Mouse (Mus musculus): Measurements from ENCODE around the gene Ubc.

Gene Ubc

DNA sequence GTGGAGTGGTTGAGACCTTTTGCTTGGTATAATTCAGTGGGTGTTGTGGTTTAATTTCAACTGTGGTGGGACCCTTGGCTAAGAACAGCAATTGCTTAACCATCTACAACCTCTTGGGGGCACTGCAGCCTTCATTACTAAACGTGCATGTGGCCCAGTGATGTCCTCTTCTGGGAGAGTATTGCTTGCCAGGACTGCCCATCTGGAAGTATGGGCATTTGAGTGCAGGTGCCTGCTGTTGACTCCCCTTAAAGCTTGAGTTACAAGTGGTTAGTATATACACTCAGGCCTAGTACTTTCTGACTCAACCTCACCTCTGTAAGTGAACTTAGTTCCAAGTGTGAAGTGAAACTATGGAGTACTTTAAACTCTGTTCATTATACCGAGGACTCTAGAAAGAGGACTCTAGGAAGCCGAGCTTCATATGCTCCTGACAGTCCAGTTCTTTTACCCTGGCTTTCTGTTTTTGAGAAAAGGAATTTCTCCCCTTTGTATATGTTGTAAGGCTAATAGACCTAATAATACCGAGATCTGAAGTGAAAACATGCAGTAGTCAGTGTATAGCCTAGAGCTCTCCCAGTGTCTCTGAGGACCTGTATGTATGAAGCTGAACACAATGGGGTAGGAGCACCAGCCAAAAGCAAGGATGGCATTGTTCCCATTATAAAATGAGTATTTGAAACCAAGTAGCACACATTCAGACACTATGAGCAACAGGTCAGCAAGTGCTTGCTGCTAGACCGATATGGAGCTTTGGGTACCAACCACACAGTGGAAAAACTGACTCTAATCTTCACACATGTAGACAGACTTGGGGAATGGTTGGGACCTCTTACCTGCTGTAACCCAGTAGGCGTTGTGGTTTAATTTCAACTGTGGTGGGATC is 7.1 kb downstream of the Ubc start:
- DNase-seq: peak; percentile 79

DNA sequence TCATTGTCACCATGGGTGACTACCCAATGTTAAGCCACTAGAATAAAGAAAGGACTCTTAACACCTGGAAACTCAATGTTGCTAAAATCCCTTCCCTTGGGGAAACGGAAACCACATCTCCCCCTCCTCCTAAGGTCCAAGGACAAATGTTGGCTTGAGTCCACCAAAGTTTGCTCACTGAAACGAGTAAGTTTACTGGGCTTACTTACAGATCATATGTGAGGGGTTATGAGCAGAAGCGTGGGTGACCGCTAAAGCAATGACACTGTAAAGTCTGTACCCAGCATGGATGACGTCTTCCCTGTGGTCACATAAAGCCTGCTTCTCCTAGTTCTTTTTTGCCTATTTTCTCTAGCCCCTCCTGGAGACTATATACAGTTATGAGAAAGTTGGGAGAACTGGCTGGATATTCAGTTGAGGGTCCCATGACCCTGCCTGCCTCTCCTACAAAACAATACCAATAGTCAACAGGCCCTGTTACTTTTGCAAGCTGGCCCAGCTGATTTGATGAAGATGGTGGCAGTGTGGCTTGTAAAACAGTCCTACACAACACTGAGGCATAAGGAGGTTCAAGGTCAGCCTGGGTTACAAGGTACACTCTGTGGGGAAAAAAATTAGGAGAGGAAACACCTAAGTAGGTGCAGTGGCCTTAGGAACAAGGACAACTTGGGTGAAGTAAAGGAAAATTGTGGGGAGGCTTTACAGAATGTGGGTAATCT is 7.9 kb downstream of the Ubc start:
- no peak for DNase-seq

DNA sequence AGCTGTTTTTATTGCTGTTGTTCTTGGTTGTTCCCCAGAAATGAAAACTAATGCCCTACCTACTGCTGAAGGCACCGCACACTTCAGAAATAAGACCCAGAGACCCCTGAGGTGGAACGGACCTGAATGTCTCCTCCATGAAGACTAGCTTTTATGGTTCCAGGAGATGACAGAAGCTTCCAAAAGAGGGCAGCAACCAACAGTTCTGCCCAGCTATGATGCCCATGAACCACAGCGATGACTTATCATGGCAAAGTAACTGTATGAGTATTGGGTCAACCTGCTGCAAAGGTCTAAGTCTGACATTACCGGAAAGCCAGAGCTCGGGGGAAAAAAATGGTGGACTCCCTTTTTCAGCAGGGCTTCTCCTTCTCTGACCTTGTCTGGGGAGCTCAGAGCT is 11.1 kb downstream of the Ubc start:
- no peak for DNase-seq

DNA sequence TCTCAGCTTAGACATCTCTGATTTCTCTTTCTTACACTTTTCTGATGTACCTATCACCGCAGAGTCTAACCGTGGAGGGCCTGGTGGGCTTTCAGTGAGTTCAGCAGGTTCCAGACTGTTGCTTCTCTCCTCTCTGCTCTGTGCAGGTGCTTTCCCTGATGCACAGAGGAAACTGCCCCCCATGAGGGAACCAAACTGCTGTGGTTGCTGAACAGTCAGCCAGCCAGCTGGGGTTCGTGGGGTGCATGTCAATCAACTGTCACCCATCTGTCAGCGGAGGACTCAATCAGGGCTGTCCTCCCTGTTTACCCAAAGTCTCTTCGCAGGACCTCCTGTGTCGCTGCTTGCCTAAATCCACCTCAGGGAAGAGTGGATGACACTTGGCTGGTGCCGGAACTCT is 12.8 kb downstream of the Ubc start:
- DNase-seq: no peak

DNA sequence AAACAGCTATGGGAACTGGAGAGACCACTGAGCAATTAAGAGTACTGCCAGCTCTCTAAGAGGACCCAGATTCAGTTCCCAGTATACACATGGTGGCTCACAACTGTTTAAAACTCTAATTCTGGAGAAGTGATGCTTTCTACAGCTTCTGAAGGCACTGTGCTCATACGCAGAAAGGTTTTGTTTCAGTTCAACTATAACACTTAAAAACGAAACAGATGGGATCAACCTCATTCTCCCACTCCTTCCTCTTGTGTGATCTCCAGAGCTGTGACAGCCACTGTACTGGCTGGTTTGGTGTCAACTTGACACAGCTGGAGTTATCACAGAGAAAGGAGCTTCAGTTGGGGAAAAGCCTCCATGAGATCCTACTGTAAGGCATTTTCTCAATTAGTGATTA is 14.1 kb downstream of the Ubc start:
- no peak for DNase-seq

DNA sequence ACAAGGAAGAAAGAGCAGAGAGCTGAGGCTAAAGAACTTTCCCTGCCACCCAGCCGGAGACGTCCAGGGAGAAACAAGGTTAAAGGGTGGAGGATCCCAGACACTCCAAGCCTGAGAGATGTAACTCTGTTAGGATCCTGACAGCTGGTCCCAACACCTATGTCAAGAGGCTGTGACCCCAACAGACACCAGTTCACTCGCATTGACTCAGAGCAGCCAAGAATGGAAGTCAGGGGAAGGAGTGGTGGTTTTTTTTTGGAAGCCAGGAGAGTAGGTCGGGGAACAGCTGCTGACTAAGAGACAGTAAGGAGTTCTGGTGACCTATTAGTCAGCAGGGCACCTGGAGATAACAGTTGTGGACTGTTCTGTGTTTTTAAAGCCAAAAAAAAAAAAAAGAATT is 18.0 kb downstream of the Ubc start:
- no peak for DNase-seq

DNA sequence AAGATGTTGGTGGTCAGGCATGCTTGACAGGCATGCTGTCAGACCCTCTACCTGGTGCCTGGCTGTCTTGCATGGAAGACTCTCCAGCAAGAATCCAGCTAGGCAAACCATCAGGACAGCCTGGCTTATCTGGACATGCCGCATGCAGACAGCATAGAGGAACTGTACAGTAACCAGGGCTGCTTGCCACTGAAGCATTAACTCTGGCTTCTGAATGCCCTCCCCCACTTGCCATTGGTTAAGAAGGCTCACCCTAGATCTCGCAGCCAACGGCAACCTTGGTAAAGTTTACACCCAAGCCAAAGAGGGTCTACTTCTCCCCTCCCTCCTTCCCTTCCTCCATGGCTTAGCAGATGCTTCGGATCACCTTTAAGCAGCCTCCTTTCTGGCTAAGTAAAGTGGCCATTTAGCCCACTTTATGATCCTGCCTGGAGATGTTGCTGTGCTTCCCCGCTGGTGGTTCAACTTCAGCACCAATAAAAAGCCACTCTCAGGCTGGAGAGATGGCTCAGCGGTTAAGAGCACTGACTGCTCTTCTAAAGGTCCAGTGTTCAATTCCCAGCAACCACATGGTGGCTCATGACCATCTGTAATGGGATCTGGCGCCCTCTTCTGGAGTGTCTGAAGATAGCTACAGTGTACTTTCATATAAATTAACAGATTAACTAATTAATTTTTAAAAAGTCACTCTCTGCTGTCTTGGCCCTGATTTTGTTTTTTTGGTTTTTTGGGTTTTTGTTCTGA is 18.9 kb downstream of the Ubc start:
- no peak for DNase-seq

DNA sequence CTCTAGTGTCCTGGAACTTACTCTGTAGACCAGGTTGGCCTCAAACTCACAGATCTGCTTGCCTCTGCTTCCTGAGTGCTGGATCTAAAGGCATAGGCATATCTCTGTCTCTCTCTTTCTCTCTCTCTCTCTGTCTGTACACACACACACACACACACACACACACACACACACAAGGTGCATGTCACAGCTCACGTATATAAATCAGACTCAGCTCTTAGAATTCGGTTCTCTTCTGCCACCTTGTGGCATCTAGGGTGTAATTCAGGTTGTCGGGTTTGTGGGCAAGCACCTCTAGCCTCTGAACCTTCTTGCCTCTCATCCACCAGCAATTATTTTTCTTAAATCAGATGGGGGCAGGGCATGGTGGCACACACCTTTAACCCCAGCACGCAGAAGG is 21.4 kb downstream of the Ubc start:
- DNase-seq: peak; percentile 89

DNA sequence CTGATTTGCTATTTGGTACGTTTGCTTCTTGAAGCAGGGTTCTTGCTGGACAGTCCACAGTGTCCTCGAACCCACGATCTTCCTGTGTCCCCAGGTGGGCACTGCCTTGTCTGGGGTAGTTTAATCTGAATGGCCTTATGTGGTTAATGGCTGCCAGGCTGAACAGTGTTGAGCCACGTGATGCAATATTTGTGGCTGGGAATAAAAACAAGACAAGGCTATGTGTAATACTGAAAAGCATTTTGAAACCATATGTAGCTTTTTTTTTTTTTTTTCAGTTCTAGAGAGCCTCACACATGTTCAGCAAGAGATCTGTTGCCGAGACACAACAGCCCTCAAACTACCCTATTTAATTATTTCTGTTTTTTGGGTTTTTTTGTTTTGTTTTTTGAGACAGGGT is 21.8 kb downstream of the Ubc start:
- no peak for DNase-seq

DNA sequence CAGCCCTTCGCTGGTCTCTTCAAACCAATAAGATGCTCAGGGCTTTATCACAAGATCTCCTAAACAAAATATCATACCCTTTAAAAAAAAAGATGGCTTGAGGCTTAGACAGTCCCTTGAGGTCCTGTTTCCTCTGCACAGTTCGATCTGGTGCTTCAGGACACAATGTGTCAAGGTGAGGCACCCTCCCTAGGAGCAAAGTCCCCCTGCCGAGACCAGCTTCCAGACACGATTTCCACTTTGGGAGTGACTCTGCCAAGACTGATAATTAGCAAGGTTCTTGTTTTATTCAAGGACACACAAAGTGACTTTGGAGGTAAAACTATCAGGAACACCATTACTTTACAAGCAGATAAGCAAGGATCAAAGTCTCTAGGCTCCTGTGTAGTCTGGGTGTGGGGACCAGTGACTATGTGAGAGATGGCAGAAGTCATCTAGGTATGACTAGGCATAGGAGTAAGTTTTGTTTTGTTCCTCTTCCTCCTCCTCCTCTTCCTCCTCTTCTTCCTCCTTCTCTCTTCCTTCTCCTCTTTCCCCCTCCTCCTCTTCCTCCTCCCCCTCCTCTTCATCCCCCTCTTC is 25.1 kb downstream of the Ubc start:
- no peak for DNase-seq

DNA sequence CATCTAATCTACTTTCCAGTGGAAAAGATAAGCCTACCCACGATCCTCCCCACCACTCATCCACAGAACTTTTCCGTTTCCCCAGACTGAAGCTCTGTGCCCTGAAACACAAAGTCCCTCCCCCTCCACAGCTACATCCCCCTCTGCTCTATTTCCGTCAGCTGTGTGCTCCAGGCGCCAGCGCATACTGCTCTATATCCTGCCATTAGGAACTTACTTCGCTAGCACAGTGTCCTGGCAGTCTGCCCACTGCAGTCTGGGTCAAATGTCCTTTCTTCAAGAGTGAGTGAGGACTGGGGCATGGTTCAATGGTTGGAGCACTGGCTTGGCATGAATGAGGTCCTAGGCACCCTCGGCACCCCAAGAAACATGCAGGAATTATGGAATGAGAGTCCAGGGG is 26.1 kb downstream of the Ubc start:
- peak; percentile 61 for DNase-seq

DNA sequence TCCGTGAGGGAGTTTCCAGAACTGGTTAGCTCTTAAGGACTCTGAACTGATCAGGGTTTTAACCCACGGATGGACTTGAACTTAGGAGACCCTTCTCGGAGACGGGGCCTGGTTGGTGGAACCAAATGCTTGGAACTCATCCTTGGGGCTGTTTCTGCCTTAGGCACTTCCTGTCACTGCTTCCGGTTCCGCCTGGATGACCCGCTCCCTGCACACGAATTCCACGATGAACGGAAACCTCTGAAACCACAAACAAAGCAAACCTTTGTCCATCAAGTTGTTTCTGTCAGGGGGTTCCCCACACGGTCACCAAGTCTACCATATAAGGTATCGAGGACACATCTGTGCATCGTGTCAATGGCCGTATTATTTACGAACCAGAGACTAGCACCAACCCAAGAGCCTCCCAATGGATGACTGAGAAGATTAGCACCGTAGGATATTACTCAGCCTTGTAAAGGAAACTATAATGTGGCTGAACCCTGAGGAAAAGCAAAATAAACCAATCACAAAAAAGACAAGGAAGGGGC is 29.0 kb downstream of the Ubc start:
- no peak for DNase-seq

DNA sequence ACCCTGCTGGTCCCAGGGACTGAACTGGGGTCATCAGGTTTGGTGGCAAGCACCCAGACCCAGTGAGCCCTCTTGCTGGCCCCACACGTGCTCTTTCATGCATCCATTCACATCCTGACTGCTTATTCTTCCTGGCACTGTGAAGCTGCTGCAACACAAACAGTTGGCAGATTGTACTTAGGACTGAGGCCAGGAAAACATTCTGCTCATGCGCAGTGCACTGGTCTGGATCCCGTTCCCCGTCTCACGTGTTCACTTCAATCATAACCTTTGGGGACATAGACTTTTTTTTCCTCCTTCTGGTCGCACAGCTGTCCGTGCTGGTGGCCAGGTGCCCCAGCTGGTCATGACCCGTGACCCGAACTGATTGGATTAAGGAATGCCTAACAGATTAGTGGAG is 29.4 kb downstream of the Ubc start:
- DNase-seq: no peak

DNA sequence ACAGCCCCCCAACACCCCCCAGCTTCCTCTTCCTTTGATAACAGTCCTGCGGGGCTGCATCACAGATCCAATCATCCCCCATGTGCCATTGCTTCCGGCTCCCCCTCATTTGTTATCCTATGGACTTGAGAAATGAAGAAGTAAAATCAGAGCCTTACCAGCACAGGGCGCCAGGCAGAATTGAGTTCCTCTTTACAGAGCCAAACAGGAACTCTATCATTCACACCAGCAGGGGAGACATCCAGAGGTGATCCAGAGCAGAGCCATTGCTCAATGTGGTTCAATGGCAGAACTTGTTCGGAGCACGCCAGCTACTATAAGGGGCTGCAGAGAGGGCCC is 31.8 kb downstream of the Ubc start:
- peak; percentile 71 for DNase-seq

DNA sequence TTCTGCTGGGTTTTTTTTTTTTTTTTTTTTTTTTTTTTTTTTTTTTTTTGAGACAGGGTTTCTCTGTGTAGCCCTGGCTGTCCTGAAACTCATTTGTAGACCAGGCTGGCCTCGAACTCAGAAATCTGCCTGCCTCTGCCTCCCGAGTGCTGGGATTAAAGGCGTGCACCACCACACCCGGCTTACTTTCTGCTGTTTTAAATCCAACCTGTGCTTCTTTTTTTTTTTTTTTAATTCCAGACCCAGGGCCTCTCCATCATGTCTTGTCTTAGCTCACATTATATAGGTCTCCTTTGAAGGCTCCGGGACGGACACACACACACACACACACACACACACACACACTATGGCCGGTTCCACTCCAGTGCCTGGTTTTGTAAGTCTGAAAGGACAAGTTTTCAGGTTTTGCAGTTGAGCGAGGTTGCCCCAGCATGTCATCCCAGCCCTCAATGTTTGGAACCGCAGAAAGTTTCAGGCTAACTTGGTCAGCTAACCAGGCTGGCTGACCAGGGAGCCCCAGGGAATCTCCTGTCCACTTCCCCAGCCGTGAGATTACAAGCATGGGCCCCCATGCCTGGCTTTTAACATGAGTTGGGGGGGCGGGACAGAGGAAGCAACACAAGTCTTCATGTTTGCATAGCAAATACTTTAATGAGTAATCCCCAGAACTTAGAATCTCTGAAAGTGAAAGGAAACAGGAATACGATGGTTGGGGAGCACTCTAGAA is 32.3 kb downstream of the Ubc start:
- DNase-seq: no peak

DNA sequence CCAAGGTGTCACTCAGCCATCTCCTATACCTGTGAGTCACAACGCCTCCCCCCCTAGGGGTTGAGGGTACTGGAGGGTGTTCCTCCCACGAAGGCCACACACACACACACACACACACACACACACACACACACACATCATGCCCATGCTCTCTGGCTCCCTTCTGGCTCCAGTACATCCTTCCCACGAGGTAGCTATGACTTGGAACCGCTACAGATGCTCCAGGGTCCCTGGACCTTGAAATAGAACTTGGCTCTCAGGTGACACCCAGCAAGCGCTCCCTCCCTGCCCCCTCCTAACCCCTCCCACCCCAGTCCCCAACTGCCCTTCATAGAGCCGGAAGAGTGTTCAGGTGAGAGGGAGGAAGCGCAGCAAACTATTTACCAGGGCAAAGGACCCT is 34.4 kb downstream of the Ubc start:
- no peak for DNase-seq

DNA sequence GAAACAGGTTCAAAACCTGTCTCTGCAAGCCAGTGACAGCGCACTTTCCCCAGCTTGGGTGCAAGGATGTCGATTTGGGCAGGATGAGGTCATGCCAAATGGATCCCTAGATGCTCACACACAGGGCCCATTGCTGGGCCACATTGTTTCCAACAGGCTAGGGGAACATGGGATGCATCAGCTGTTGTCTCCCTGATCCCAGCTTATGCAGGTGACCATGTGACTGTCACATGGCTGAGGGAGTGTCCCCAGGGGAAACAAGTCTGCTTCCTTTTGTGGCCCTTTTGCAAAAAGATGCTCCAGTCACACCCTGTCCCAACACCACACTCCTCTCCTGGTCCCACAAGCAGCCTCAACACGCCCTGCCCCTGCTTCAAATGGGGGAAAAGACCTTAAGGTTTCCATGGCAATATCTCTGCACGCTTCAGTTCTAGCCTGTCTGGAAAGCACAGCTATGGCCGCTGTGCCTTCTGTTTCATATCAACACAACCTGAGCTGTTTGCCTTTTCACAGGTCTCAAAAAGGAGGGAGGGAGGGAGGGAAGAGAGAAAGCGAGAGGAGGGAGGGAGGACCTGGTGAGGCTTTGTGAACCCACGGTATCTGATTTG is 35.0 kb downstream of the Ubc start:
- DNase-seq: no peak

DNA sequence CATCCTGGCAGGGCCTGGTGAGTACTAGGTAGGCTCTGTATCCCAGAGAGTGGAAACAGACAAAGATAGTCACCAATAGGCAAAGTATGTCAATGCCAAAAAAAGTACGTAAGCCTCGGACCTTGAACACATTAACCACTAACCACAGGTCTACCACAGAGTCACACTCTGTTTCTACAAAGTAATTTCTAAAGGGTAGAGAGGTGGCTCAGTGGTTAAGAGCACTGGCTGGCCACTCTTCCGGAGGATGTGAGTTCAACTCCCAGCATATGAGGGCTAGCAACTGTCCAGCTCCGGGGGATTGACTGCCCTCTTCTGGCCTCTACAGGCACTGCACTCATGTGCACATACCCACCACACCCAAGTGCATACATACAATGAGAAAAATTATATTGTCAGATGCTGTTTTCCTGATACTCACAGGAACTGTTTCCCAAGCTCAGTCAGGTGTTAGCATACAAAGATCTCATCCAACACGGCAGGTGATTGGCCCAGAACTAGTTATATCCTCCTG is 37.2 kb downstream of the Ubc start:
- no peak for DNase-seq

DNA sequence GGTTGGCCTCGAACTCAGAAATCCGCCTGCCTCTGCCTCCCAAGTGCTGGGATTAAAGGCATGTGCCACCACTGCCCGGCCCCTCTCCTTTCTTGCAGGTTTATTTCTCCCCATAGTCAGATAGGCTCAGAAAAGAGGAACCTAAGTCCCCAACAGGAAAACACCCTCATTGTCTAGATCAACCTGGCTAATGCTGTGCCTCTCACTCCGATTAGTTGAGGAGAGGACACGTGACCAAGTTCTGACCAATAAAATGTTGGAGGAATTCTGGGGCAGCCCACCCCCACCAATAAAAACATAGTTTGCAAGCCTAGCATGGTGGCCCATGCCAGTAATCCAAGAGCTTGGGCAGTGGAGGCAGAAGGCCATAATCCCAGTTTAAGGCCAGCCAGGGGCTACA is 38.1 kb downstream of the Ubc start:
- DNase-seq: no peak

DNA sequence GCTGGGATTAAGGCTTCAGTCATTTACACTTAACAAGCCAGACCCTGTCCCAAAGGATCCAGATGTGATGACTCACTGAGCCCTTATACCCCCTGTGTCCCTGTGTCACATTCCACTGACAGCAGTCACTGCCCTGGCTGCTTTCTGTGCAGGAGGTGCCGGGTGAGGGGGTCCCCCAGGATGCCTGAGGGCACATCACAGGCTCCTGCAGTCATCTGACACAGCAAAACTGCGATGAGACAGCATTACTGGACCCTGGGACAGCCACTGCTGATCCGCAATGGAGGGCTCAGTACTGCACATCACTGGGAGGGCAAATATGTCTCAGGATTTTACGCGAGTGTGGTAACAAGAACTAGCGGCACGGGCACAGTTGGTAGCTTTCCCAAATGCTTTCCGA is 38.9 kb downstream of the Ubc start:
- no peak for DNase-seq

DNA sequence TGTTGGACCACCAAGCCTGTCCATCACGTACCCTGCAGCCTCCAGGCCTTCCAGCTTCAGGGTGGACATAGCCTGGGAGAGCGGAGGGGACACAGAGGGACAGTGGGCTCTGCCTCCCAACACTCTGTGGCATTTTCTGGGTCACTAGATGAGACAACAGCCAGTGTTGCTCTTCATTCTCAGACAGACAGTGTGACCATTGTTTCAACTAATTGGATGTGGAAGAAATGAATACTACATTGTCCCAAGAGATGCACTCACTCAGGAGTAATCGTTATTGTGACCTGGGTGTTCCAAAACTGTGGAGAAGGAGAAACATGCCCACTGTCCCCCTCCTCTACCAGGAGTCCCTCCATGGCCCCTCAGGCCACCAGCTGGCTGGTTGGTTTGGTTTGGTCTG is 40.6 kb downstream of the Ubc start:
- DNase-seq: no peak

DNA sequence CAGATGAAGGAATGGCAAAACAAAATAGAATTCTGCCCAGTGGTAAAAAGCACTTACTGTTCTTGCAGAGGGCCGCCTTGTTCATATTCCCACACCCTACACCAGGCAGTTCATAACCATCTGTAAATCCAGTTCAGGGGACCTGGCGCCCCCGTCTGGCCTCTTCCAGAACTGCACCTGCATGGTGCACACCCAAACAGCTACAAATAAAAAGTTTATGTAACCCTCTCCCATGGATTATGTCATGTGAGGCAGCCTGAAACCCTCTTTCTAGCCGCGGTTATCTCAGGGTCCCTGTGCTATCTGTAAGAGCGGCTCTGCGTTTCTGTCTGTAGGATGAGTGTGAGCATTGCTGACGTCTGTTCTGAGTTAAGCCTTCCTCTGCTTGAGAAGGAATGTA is 41.5 kb downstream of the Ubc start:
- DNase-seq: peak; percentile 84

Measured in lung, postnatal 36 days (tissue).